Mouse (Mus musculus): ENCODE data around the gene Litaf. TPM values are rescaled to one million over a fixed set of nuclear protein-coding genes. Genes with fewer than 3 reads are reported as not detected.
A peak's percentile ranks its signal among the peaks of the same experiment; 100 is the strongest.

Litaf gene
- total RNA-seq, 2 experiments from 2014 or later, result 39.9 to 42.8 TPM

- DNase-seq, result no peak
- intact Hi-C loops (cut with DNase I), result no loop called here
These were observed 128.5 kb downstream of the Litaf start for GRCm38 (mm10) chr16:10937497-10937896.

GRCm38 (mm10) chr16:10936700-10937319, 129.1 kb downstream of the Litaf start:
- no peak for DNase-seq
- intact Hi-C loops (cut with DNase I), result no loop called here

GRCm38 (mm10) chr16:10934047-10934446, 131.9 kb downstream of the Litaf start:
- intact Hi-C loops (cut with DNase I), result no loop called here
- DNase-seq, result no peak

- no peak for DNase-seq
- intact Hi-C loops (cut with DNase I), result no loop called here
These were observed 132.6 kb downstream of the Litaf start for GRCm38 (mm10) chr16:10933372-10933771.

GRCm38 (mm10) chr16:10927026-10927425, 138.9 kb downstream of the Litaf start:
- intact Hi-C loops (cut with DNase I), result no loop called here
- no peak for DNase-seq

- intact Hi-C loops (cut with DNase I), result no loop called here
- DNase-seq, result peak in 1 of 2 experiments; percentile 30
These were observed 140.3 kb downstream of the Litaf start for GRCm38 (mm10) chr16:10925591-10926180.

GRCm38 (mm10) chr16:10923561-10923960, 142.4 kb downstream of the Litaf start:
- DNase-seq, result no peak
- intact Hi-C loops (cut with DNase I), result no loop called here

- peak; percentile 12 to 13 for DNase-seq
- intact Hi-C loops (cut with DNase I), result no loop called here
These were observed 146.1 kb downstream of the Litaf start for GRCm38 (mm10) chr16:10919856-10920255.

GRCm38 (mm10) chr16:10916271-10916670, 149.7 kb downstream of the Litaf start:
- intact Hi-C loops (cut with DNase I), result no loop called here

GRCm38 (mm10) chr16:10915066-10915465, 150.9 kb downstream of the Litaf start:
- no peak for DNase-seq
- intact Hi-C loops (cut with DNase I), result no loop called here

More at GRCm38 (mm10) chr16:10916271-10916670, 149.7 kb downstream of the Litaf start:
- DNase-seq, result no peak

GRCm38 (mm10) chr16:10911061-10911460, 154.9 kb downstream of the Litaf start:
- DNase-seq, result no peak
- intact Hi-C loops (cut with DNase I), result no loop called here

- no peak for DNase-seq
- intact Hi-C loops (cut with DNase I), result no loop called here
These were observed 155.4 kb downstream of the Litaf start for GRCm38 (mm10) chr16:10910541-10910940.

Small RNA genes lying within 50 kb of the gene (microRNA-seq; reads per million reads assigned to microRNA genes)
- gene Gm26268, result 0 reads per million in 2 experiments

Other genes with a start within 250 kb of the Litaf start
- gene Rmi2, start 231.1 kb downstream of the Litaf start, total RNA-seq (2021), result 1 to 10 TPM; 2.0 TPM
- 10 to 100 TPM; 45.9 to 47.7 TPM for gene Snn, start 5.2 kb downstream of the Litaf start, total RNA-seq (2021)
- gene Txndc11, start 68.5 kb upstream of the Litaf start, total RNA-seq (2021), result 10 to 100 TPM; 22.7 to 24.3 TPM
- 10 to 100 TPM; 41.3 to 51.3 TPM for gene Zc3h7a, start 110.2 kb upstream of the Litaf start, total RNA-seq (2021)
- gene Rsl1d1, start 137.2 kb upstream of the Litaf start, total RNA-seq (2021), result 10 to 100 TPM; 56.8 to 57.4 TPM
- 10 to 100 TPM; 75.1 to 83.5 TPM for gene Gspt1, start 188.2 kb upstream of the Litaf start, total RNA-seq (2021)
- gene Tnfrsf17, start 247.7 kb upstream of the Litaf start, total RNA-seq (2021), result not detected

Data from heart, postnatal 10 days (tissue).